Mouse (Mus musculus): ENCODE measurements around the gene Nr4a1. TPM values are rescaled to one million over a fixed set of nuclear protein-coding genes. Genes with fewer than 3 reads are reported as not detected.

Nr4a1 gene
- total and polyA plus RNA-seq, 2 experiments from 2014 or later: 8.6 to 56.0 TPM

GRCm38 (mm10) chr15:101258420-101258819 lies 4.4 kb downstream of the Nr4a1 start:
- no peak overlapping the region for H3K4me3 ChIP-seq (ENCODE audit: low read depth, low read length)
- H3K36me3 ChIP-seq (replicated peaks; ENCODE audit: control insufficient read depth, insufficient read depth, low read length): no peaks in the 10 kb centered on the region
- no peak overlapping the region for H3K4me2 ChIP-seq (ENCODE audit: low read depth, low read length)
- DNase-seq (ENCODE audit: low spot score) (no peak), ATAC-seq (ENCODE audit: insufficient read depth, low read depth) (no peak)
- H3K9me3 ChIP-seq (replicated peaks; ENCODE audit: control insufficient read depth, low read length): no peaks in the 10 kb centered on the region
- no peak overlapping the region for H3K27ac ChIP-seq (ENCODE audit: low read depth)
- no peak overlapping the region for H3K9ac ChIP-seq (replicated peaks; ENCODE audit: low read depth, low read length)
- no peaks in the 10 kb centered on the region for H3K27me3 ChIP-seq (ENCODE audit: control insufficient read depth, insufficient read depth, low read length)
- H3K4me1 ChIP-seq (ENCODE audit: control insufficient read depth, insufficient read depth): peaks cover 59% of the 10 kb centered on the region
- TF ChIP-seq CTCF (IDR thresholded peaks at IDR 0.05; ENCODE audit: low read depth) (no peak), EP300 (IDR thresholded peaks at IDR 0.05; ENCODE audit: low read depth) (no peak)
- 82% methylated on average over 11 of the region's 11 CpGs for WGBS

GRCm38 (mm10) chr15:101259922-101260321 lies 5.9 kb downstream of the Nr4a1 start:
- no peaks in the 10 kb centered on the region for H3K36me3 ChIP-seq (replicated peaks; ENCODE audit: control insufficient read depth, insufficient read depth, low read length)
- DNase-seq (ENCODE audit: low spot score) (no peak), ATAC-seq (ENCODE audit: insufficient read depth, low read depth) (no peak)
- no peak for TF ChIP-seq CTCF (IDR thresholded peaks at IDR 0.05; ENCODE audit: low read depth)
- no peak for TF ChIP-seq EP300 (IDR thresholded peaks at IDR 0.05; ENCODE audit: low read depth)
- peaks cover 52% of the 10 kb centered on the region for H3K4me1 ChIP-seq (ENCODE audit: control insufficient read depth, insufficient read depth)
- 0 out of 2 replicates have a peak overlapping the region, but pooled peaks have one; percentile 58 for H3K4me2 ChIP-seq (ENCODE audit: low read depth, low read length)
- no peak overlapping the region for H3K9ac ChIP-seq (replicated peaks; ENCODE audit: low read depth, low read length)
- H3K9me3 ChIP-seq (replicated peaks; ENCODE audit: control insufficient read depth, low read length): no peaks in the 10 kb centered on the region
- H3K27me3 ChIP-seq (ENCODE audit: control insufficient read depth, insufficient read depth, low read length): no peaks in the 10 kb centered on the region
- 64% methylated on average over 3 of the region's 3 CpGs for WGBS
- no peak overlapping the region for H3K4me3 ChIP-seq (ENCODE audit: low read depth, low read length)
- peak overlapping the region; percentile 93 for H3K27ac ChIP-seq (ENCODE audit: low read depth)

DNA sequence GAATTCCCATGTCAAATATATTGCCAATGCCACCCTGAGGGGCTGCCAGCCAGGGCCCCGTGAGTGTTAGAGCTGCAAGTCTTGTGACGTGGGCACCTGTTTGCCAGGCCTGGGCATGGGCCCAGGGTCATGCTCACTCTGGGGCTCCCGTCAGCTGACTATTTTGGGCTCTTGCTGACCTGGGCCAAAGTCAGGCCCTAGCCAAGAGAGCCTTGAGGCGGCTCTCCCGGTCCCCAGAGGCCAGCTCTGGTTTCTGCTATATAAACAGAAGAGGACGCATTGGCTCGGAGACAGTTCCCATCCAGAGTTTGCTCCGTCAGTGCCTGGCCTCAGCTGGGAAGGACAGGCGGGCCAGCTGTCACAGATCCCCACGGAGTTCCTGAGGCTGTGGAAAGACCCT lies 6.3 kb downstream of the Nr4a1 start:
- Histone ChIP-seq H3K9ac (replicated peaks; ENCODE audit: low read depth, low read length) (peak overlapping the region; percentile 52; the same call in 1 of the 2 replicates), H3K36me3 (replicated peaks; ENCODE audit: control insufficient read depth, insufficient read depth, low read length) (no peaks in the 10 kb centered on the region), H3K4me2 (ENCODE audit: low read depth, low read length) (peak overlapping the region; percentile 58), H3K4me1 (ENCODE audit: control insufficient read depth, insufficient read depth) (peaks cover 51% of the 10 kb centered on the region), H3K9me3 (replicated peaks; ENCODE audit: control insufficient read depth, low read length) (no peaks in the 10 kb centered on the region), H3K4me3 (ENCODE audit: low read depth, low read length) (no peak overlapping the region), H3K27ac (ENCODE audit: low read depth) (peak overlapping the region; percentile 93), H3K27me3 (ENCODE audit: control insufficient read depth, insufficient read depth, low read length) (no peaks in the 10 kb centered on the region)
- DNase-seq (ENCODE audit: low spot score) (peak; percentile 83), ATAC-seq (ENCODE audit: insufficient read depth, low read depth) (peak; percentile 85)
- 10% methylated on average over 10 of the region's 10 CpGs for WGBS
- TF ChIP-seq CTCF (IDR thresholded peaks at IDR 0.05; ENCODE audit: low read depth): no peak
- TF ChIP-seq EP300 (IDR thresholded peaks at IDR 0.05; ENCODE audit: low read depth): peak; percentile 96

DNA sequence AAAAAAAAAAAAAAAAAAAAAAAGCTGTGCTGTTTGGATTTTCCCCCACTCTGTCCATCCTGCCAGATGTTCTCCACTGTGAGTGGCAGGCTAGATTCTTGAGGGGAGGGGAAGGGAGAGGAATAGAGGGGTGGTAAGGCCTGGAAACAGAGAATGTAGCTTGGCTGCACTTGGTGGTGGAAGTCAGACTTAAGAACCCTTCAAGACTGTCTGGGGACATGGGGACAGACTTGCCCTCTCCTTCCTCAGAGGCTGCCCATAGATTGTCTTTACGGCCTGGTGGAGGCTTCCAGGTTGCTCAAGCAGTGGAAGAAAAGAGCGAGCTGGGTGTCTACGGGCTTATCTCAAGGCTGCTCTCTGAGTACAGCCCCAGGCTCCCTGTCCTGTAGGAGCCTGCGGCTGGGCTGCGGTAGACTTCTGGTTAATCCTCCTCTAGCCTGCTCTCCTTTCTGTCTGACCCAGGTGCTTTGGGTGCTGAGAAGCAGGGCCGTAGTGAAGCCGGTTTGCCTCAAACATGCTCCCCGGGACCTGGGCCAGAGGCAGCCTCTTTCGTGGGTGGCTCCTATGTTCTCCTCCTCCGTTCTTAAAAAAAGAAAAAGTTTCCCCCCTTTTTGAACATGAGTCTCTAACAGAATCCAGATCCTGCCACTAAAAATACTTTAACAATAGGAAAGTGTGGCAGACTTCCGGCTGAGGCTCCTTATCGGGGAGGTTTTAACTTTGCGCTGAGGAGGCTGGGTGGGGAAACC lies 7.0 kb downstream of the Nr4a1 start:
- peak; percentile 48 for DNase-seq (ENCODE audit: low spot score)
- peak; percentile 32; the same call in 1 of the 2 replicates for TF ChIP-seq EP300 (IDR thresholded peaks at IDR 0.05; ENCODE audit: low read depth)
- TF ChIP-seq CTCF (IDR thresholded peaks at IDR 0.05; ENCODE audit: low read depth): no peak
- H3K27me3 ChIP-seq (ENCODE audit: control insufficient read depth, insufficient read depth, low read length): no peaks in the 10 kb centered on the region
- H3K27ac ChIP-seq (ENCODE audit: low read depth): peak overlapping the region; percentile 93
- ATAC-seq (ENCODE audit: insufficient read depth, low read depth): peak; percentile 4; the same call in 1 of the 2 replicates
- H3K4me1 ChIP-seq (ENCODE audit: control insufficient read depth, insufficient read depth): peaks cover 51% of the 10 kb centered on the region
- H3K36me3 ChIP-seq (replicated peaks; ENCODE audit: control insufficient read depth, insufficient read depth, low read length): no peaks in the 10 kb centered on the region
- H3K9ac ChIP-seq (replicated peaks; ENCODE audit: low read depth, low read length): peak overlapping the region; percentile 52
- WGBS: 4% methylated on average over 13 of the region's 13 CpGs
- H3K9me3 ChIP-seq (replicated peaks; ENCODE audit: control insufficient read depth, low read length): no peaks in the 10 kb centered on the region
- H3K4me3 ChIP-seq (ENCODE audit: low read depth, low read length): peak overlapping the region; percentile 27
- peak overlapping the region; percentile 58 for H3K4me2 ChIP-seq (ENCODE audit: low read depth, low read length)

DNA sequence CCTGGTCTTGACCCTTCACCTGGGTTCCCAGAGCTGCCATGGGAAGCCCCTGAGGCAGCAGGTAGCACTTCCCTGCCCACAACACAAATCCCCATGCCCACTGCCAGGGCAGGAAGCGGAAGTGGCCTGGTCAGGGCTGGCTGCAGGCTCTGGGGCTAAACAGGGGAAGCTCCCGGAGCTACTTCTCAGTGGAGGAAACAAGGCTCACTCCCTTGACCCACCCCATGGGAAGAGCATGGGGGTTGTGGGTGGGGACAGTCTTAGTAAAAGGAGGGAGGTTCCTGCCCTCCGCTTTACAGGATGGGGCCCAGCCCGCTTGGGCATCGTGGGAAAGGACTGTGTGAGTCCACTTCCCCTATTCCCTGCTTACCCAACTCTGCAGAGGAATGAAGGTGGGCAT lies 8.4 kb downstream of the Nr4a1 start:
- peaks cover 46% of the 10 kb centered on the region for H3K4me1 ChIP-seq (ENCODE audit: control insufficient read depth, insufficient read depth)
- no peaks in the 10 kb centered on the region for H3K36me3 ChIP-seq (replicated peaks; ENCODE audit: control insufficient read depth, insufficient read depth, low read length)
- H3K9me3 ChIP-seq (replicated peaks; ENCODE audit: control insufficient read depth, low read length): no peaks in the 10 kb centered on the region
- H3K27ac ChIP-seq (ENCODE audit: low read depth): peak overlapping the region; percentile 93; the same call in 1 of the 2 replicates
- H3K4me2 ChIP-seq (ENCODE audit: low read depth, low read length): no peak overlapping the region
- WGBS: 65% methylated on average over 5 of the region's 5 CpGs
- no peak overlapping the region for H3K4me3 ChIP-seq (ENCODE audit: low read depth, low read length)
- H3K9ac ChIP-seq (replicated peaks; ENCODE audit: low read depth, low read length): no peak overlapping the region
- ATAC-seq (ENCODE audit: insufficient read depth, low read depth) (no peak), DNase-seq (ENCODE audit: low spot score) (no peak)
- TF ChIP-seq EP300 (IDR thresholded peaks at IDR 0.05; ENCODE audit: low read depth): no peak
- TF ChIP-seq CTCF (IDR thresholded peaks at IDR 0.05; ENCODE audit: low read depth): no peak
- H3K27me3 ChIP-seq (ENCODE audit: control insufficient read depth, insufficient read depth, low read length): no peaks in the 10 kb centered on the region

All from heart, postnatal 0 days (tissue).